Mouse (Mus musculus) lung, embryonic 15.5 days (tissue): ENCODE measurements at regions not wholly inside any gene's neighbourhood (a gene's known extent, or its start where the extent isn't known, plus 50 kb on each side); places are given as distances from the start of the nearest gene placed in this dataset.

Experiments
- ATAC-seq: fragments of 200-750 bp; cut with Nextera tagmentation; 2 replicates; pipeline ENCODE4 v1.8.0; 2017; ENCODE audit warnings: moderate number of reproducible peaks, borderline replicate concordance; ENCODE audit not compliant: low FRiP score, low TSS enrichment; ENCODE audit errors: extremely low read depth
- H3K27ac ChIP-seq: fragments of 300-500 bp; sonication (generic); 2 replicates; pipeline ENCODE4 v1.5.1; 2015; ENCODE audit warnings: moderate library complexity, mild to moderate bottlenecking, inconsistent platforms
- H3K27me3 ChIP-seq: fragments of 300-500 bp; sonication (generic); 2 replicates; pipeline ENCODE4 v1.6.1; 2015; ENCODE audit warnings: inconsistent platforms
- H3K36me3 ChIP-seq: fragments of 300-500 bp; sonication (generic); 2 replicates; pipeline ENCODE4 v1.6.1; 2015; ENCODE audit warnings: inconsistent platforms
- H3K4me1 ChIP-seq: fragments of 300-500 bp; sonication (generic); 2 replicates; pipeline ENCODE4 v1.6.1; 2015; ENCODE audit warnings: inconsistent platforms
- H3K4me2 ChIP-seq: fragments of 300-500 bp; sonication (generic); 2 replicates; pipeline ENCODE4 v1.6.1; 2015; ENCODE audit warnings: inconsistent platforms, mild to moderate bottlenecking, moderate library complexity
- H3K4me3 ChIP-seq: fragments of 300-500 bp; sonication (generic); 2 replicates; pipeline ENCODE4 v1.5.1; 2015; ENCODE audit warnings: mild to moderate bottlenecking, inconsistent platforms
- H3K9ac ChIP-seq: fragments of 300-500 bp; sonication (generic); 2 replicates; pipeline ENCODE4 v1.6.1; 2015; ENCODE audit warnings: inconsistent platforms
- H3K9me3 ChIP-seq: fragments of 300-500 bp; sonication (generic); 2 replicates; pipeline ENCODE4 v1.6.1; 2016; ENCODE audit warnings: inconsistent platforms
- WGBS: fragments of 180-500 bp; shearing (Covaris S2); methylation state at CpG from one replicate; pipeline ENCODE4 v1.1.7; 2015; 5-methylcytosine and 5-hydroxymethylcytosine counted together

GRCm38 (mm10) chr6:50713297-50713696 is 59.1 kb upstream of the Npvf start:
- Histone ChIP-seq H3K9me3 (no peaks in the 10 kb centered on the region), H3K4me3 (no peak overlapping the region), H3K4me1 (no peaks in the 10 kb centered on the region), H3K9ac (no peak overlapping the region), H3K27ac (no peak overlapping the region), H3K36me3 (no peaks in the 10 kb centered on the region), H3K27me3 (no peaks in the 10 kb centered on the region), H3K4me2 (no peak overlapping the region)
- ATAC-seq, result no peak
- 90% methylated on average over 3 of the region's 3 CpGs for WGBS

- no peak overlapping the region for H3K4me2 ChIP-seq
- ATAC-seq, result no peak
Measured at GRCm38 (mm10) chr6:50718631-50719030, 64.4 kb upstream of the Npvf start.

GRCm38 (mm10) chr6:50720346-50720745 is 66.1 kb upstream of the Npvf start:
- H3K4me1 ChIP-seq, result no peaks in the 10 kb centered on the region
- no peaks in the 10 kb centered on the region for H3K9me3 ChIP-seq
- no peak overlapping the region for H3K4me3 ChIP-seq
- H3K4me2 ChIP-seq, result no peak overlapping the region
- H3K27me3 ChIP-seq, result no peaks in the 10 kb centered on the region
- H3K27ac ChIP-seq, result no peak overlapping the region
- no peak overlapping the region for H3K9ac ChIP-seq
- no peak for ATAC-seq
- no peaks in the 10 kb centered on the region for H3K36me3 ChIP-seq
- 50% methylated on average over 4 of the region's 4 CpGs for WGBS

More at GRCm38 (mm10) chr6:50718631-50719030, 64.4 kb upstream of the Npvf start:
- H3K27ac ChIP-seq, result no peak overlapping the region
- H3K9me3 ChIP-seq, result no peaks in the 10 kb centered on the region
- no peaks in the 10 kb centered on the region for H3K4me1 ChIP-seq
- no peak overlapping the region for H3K4me3 ChIP-seq
- H3K9ac ChIP-seq, result no peak overlapping the region
- H3K36me3 ChIP-seq, result no peaks in the 10 kb centered on the region
- no peaks in the 10 kb centered on the region for H3K27me3 ChIP-seq
- WGBS, result 36% methylated on average over 4 of the region's 4 CpGs

GRCm38 (mm10) chr6:50725640-50726039 is 71.4 kb upstream of the Npvf start:
- H3K4me1 ChIP-seq, result no peaks in the 10 kb centered on the region
- H3K4me3 ChIP-seq, result no peak overlapping the region
- ATAC-seq, result no peak
- no peak overlapping the region for H3K9ac ChIP-seq
- H3K4me2 ChIP-seq, result no peak overlapping the region
- no peaks in the 10 kb centered on the region for H3K27me3 ChIP-seq
- H3K9me3 ChIP-seq, result no peaks in the 10 kb centered on the region
- no peaks in the 10 kb centered on the region for H3K36me3 ChIP-seq
- 88% methylated on average over 3 of the region's 3 CpGs for WGBS
- no peak overlapping the region for H3K27ac ChIP-seq

GRCm38 (mm10) chr6:50726166-50726591 is 71.9 kb upstream of the Npvf start:
- Histone ChIP-seq H3K4me2 (no peak overlapping the region), H3K27me3 (no peaks in the 10 kb centered on the region), H3K9me3 (no peaks in the 10 kb centered on the region), H3K9ac (no peak overlapping the region), H3K36me3 (no peaks in the 10 kb centered on the region), H3K27ac (no peak overlapping the region), H3K4me1 (no peaks in the 10 kb centered on the region), H3K4me3 (no peak overlapping the region)
- 77% methylated on average over 9 of the region's 9 CpGs for WGBS
- ATAC-seq, result no peak

- Histone ChIP-seq H3K36me3 (no peaks in the 10 kb centered on the region), H3K27me3 (no peaks in the 10 kb centered on the region), H3K27ac (no peak overlapping the region), H3K9me3 (no peaks in the 10 kb centered on the region), H3K4me3 (no peak overlapping the region), H3K4me1 (no peaks in the 10 kb centered on the region), H3K9ac (no peak overlapping the region), H3K4me2 (no peak overlapping the region)
- 49% methylated on average over 14 of the region's 14 CpGs for WGBS
- no peak for ATAC-seq
Measured at GRCm38 (mm10) chr6:50730744-50731718, 76.8 kb upstream of the Npvf start.

- H3K36me3 ChIP-seq, result no peaks in the 10 kb centered on the region
Measured at GRCm38 (mm10) chr6:50734701-50735100, 80.5 kb upstream of the Npvf start.

GRCm38 (mm10) chr6:50735825-50736224 is 81.6 kb upstream of the Npvf start:
- no peak overlapping the region for H3K4me2 ChIP-seq
- no peaks in the 10 kb centered on the region for H3K9me3 ChIP-seq
- H3K4me1 ChIP-seq, result no peaks in the 10 kb centered on the region
- H3K4me3 ChIP-seq, result no peak overlapping the region
- no peaks in the 10 kb centered on the region for H3K36me3 ChIP-seq
- no peak overlapping the region for H3K9ac ChIP-seq
- H3K27me3 ChIP-seq, result no peaks in the 10 kb centered on the region
- WGBS, result 52% methylated on average over 2 of the region's 2 CpGs
- H3K27ac ChIP-seq, result no peak overlapping the region
- ATAC-seq, result no peak

More at GRCm38 (mm10) chr6:50734701-50735100, 80.5 kb upstream of the Npvf start:
- no peak overlapping the region for H3K4me2 ChIP-seq
- no peaks in the 10 kb centered on the region for H3K27me3 ChIP-seq
- no peaks in the 10 kb centered on the region for H3K9me3 ChIP-seq
- WGBS, result 87% methylated on average over 2 of the region's 2 CpGs
- H3K27ac ChIP-seq, result no peak overlapping the region
- H3K4me3 ChIP-seq, result no peak overlapping the region
- no peaks in the 10 kb centered on the region for H3K4me1 ChIP-seq
- ATAC-seq, result no peak
- no peak overlapping the region for H3K9ac ChIP-seq

GRCm38 (mm10) chr6:50742009-50742408 is 87.8 kb upstream of the Npvf start:
- no peak overlapping the region for H3K27ac ChIP-seq
- H3K4me3 ChIP-seq, result no peak overlapping the region
- H3K9me3 ChIP-seq, result no peaks in the 10 kb centered on the region
- ATAC-seq, result no peak
- whole genome bisulfite sequencing, result 65% methylated on average over 4 of the region's 4 CpGs
- H3K4me2 ChIP-seq, result no peak overlapping the region
- no peaks in the 10 kb centered on the region for H3K4me1 ChIP-seq
- no peaks in the 10 kb centered on the region for H3K27me3 ChIP-seq
- H3K9ac ChIP-seq, result no peak overlapping the region
- no peaks in the 10 kb centered on the region for H3K36me3 ChIP-seq

GRCm38 (mm10) chr6:50744462-50745166 is 90.4 kb upstream of the Npvf start:
- Histone ChIP-seq H3K36me3 (no peaks in the 10 kb centered on the region), H3K27ac (no peak overlapping the region), H3K9ac (no peak overlapping the region), H3K9me3 (no peaks in the 10 kb centered on the region), H3K4me1 (no peaks in the 10 kb centered on the region), H3K4me3 (no peak overlapping the region), H3K4me2 (no peak overlapping the region), H3K27me3 (no peaks in the 10 kb centered on the region)
- 33% methylated on average over 6 of the region's 6 CpGs for WGBS
- ATAC-seq, result no peak

- Histone ChIP-seq H3K4me2 (no peak overlapping the region), H3K27ac (no peak overlapping the region), H3K36me3 (no peaks in the 10 kb centered on the region), H3K4me1 (no peaks in the 10 kb centered on the region), H3K9ac (no peak overlapping the region), H3K9me3 (no peaks in the 10 kb centered on the region), H3K4me3 (no peak overlapping the region), H3K27me3 (no peaks in the 10 kb centered on the region)
- WGBS, result 78% methylated on average over 7 of the region's 7 CpGs
- ATAC-seq, result no peak
Measured at GRCm38 (mm10) chr6:50753151-50753550, 98.9 kb upstream of the Npvf start.

GRCm38 (mm10) chr6:50754786-50755185 is 100.5 kb upstream of the Npvf start:
- H3K9ac ChIP-seq, result no peak overlapping the region
- WGBS, result 85% methylated on average over 12 of the region's 12 CpGs

More at GRCm38 (mm10) chr6:50754786-50755185, 100.5 kb upstream of the Npvf start:
- no peak for ATAC-seq
- H3K9me3 ChIP-seq, result no peaks in the 10 kb centered on the region
- H3K4me3 ChIP-seq, result no peak overlapping the region
- H3K27ac ChIP-seq, result no peak overlapping the region
- no peak overlapping the region for H3K4me2 ChIP-seq
- H3K27me3 ChIP-seq, result no peaks in the 10 kb centered on the region
- no peaks in the 10 kb centered on the region for H3K36me3 ChIP-seq
- no peaks in the 10 kb centered on the region for H3K4me1 ChIP-seq
